Mouse (Mus musculus) urinary bladder, postnatal 25 days (tissue): ENCODE measurements around the gene Zfp629.
"Not testable (repeated sequence)": the region's sequence is repeated elsewhere in the genome, so short reads cannot be mapped to it uniquely, and the experiment has no call there.

Source experiments
- DNase-seq: peaks from one replicate; pipeline ENCODE4 v3.0.0; 2022; ENCODE audit warnings: low spot score

Zfp629 gene

DNA sequence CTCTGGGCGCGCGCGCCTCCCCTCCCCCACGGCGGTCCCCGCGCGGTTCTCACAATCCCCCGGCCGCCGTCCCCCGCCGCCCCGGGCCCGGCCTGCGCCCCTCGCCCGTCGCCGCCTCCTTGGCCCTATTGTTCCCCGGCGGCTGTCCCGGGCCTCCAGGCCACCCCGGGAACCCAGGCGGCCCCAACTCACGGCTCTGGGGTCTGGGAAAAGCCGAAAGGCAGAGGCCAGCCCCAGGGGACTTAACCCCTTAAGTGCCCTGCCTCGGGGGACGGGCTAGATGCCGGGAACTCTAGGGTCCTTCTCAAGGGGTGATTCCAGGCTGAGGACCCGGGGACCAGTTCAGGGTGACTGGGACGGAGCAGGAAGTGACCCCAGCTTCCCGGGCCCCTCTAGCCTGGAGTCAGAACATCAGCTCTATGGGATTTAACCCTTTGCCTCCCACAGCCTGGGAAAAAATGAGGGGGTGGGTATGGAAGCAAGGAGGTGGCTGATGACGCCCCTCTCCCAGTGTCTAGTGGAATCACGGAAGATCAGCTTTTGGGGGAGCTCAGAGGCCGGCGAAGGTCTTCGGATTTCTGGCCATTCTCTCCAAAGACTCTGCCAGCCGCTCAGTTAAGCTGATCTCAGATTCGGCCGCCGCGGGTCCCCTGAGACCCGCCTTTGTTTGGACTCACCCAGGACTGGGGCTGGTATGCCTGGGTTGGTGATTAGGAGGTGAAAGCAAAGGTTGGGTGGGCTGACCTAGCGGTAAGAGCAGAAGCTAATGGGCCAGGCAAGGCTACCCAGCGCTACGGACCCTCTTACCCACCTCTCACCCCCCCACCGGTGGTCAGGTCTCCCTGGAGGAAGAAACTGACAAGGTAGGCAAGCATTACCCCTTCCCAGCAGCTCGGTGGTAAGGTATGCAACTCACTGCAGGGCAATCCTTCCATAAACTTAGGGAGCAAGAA lies at the start of gene Zfp629:
Gene Zfp629, minus strand, starts transcription at position 907 of the 953 bp plus-strand sequence.
- peak; percentile 57 for DNase-seq

DNA sequence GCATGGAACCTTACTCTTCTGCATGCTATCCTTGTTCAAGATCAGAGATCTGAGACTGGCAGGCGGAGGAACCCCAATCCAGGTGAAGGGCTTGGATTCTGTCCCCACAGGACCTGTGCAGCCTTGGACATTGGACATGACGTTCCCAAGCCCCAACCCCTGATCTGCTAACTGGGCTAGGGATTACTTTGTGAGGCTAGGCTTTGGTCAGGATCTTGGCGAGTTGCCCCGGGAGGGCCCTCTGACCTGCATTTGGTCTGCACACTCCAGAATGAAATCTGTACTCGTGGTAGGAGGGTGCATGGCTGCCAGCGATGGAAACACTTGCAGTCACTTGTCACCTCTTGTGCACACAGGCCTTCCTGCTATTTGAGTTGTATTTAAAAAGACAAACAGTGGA lies 47.3 kb upstream of the Zfp629 start:
- DNase-seq, result no peak

GRCm38 (mm10) chr7:127661833-127662232 lies 46.2 kb upstream of the Zfp629 start:
- no peak for DNase-seq

GRCm38 (mm10) chr7:127660882-127661281 lies 45.3 kb upstream of the Zfp629 start:
- no peak for DNase-seq

GRCm38 (mm10) chr7:127656946-127657345 lies 41.3 kb upstream of the Zfp629 start:
- DNase-seq, result peak; percentile 32

- no peak for DNase-seq
Measured at GRCm38 (mm10) chr7:127654318-127654717, 38.7 kb upstream of the Zfp629 start.

DNA sequence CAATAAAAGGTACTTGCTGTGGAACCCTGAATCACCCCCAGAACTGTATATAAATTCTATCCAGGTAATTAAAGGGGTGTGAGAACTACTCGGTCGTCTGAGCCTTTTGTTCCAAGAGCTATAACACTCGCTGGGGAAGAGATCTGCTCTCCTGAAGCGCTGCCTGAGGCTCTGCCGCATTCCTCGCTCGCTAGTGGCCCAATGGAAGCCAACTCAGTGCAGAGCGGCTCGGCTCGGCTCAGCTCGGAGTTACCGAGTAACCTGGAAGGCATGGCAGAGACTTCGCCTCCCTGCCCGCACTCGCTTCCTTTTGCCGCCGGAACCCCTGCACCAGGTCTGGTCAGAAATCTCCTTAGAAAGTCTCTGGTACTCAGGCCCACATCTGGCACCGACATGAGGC lies 36.5 kb upstream of the Zfp629 start:
- DNase-seq, result no peak

- no peak for DNase-seq
Measured at GRCm38 (mm10) chr7:127651624-127652023, 36.0 kb upstream of the Zfp629 start.

GRCm38 (mm10) chr7:127649206-127649605 lies 33.6 kb upstream of the Zfp629 start:
- no peak for DNase-seq

DNA sequence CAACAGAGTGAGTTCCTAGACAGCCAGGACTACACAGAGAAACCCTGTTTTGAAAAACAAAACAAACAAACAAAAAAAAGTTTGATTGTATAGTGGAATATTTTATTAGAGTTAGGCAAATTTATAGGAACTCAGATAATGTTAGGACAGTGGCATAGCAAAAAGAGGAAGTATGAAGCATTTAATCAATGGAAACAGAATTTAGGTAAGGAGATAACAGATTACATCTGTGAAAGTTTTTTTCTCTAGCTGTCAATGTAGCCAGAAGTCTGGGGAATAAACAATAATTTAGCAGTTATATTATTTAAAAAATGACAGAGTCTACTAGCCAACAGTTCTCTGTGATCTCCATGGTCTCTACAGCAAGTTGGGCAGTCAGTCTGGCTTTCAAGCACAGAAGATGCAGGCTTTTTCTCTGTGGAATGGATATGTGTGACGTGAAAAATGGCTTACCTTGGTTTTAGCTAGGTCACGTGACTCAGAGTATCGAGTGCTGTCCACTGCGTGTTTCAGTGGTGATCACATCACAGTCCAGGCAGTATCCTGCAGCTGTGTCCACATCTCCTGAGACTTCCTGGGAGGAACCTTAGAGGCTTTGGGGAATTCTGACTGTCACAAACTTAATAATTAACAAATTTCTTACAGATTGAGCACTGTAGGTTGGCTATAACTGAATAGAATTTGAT lies 33.1 kb upstream of the Zfp629 start:
- DNase-seq, result no peak

DNA sequence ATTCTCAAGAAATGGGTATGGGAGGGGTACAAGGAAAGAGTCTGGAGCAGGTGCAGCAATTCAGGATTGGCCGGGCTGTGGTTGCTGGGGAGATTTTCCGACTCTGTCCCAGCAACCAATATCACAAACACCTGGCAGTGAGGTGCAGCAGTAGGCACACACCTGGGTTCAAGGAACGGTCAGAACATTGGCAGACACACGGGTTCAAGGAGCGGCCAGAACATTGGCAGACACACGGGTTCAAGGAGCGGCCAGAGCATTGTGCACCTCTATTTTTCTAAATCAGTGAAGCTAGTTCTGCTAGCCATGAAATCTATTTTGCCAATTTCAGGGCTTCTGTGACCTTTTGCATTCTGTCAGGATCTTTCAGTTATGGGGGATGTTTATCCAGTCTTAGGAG lies 32.0 kb upstream of the Zfp629 start:
- not testable (repeated sequence) for DNase-seq

GRCm38 (mm10) chr7:127646363-127646762 lies 30.8 kb upstream of the Zfp629 start:
- no peak for DNase-seq

DNA sequence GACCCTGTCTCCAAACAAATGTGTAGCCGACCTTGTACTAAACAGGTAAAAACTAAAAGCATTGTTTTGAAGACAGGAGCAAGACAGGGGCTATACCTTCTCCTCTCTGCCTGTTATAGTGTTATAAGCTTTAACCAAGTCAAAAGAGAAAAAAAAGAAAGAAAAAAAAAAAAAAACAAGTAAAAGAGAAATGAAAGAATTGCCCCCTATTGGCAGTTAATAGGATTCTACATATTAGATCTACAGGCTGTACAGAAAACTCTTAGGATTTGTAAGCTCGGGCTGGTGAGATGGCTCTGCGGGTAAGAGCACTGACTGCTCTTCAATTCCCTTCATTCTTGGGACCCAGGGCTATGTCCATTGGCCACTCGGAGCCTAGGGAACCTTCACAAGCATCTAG lies 26.7 kb upstream of the Zfp629 start:
- DNase-seq, result no peak

GRCm38 (mm10) chr7:127641260-127641659 lies 25.7 kb upstream of the Zfp629 start:
- no peak for DNase-seq

DNA sequence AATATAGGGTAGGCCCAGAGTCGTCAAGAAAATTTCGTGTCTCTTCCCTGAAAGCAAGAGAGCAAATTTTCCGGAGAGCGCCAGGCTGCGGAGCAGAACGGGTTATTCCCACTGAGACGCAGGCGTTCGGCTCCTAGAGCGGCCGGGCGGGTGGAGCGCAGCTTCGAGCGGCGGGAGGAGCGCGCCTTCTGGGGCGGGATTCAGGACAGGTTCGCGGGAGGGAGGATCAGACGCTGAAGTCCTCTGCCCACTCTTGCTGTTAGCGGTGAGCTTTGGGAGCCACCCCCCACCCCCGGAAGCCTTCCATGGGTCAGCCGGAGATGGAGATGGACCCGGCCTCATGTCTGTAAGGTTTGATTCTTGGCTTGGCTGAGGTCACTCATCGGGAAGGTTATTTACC lies 21.4 kb upstream of the Zfp629 start:
- peak; percentile 68 for DNase-seq

DNA sequence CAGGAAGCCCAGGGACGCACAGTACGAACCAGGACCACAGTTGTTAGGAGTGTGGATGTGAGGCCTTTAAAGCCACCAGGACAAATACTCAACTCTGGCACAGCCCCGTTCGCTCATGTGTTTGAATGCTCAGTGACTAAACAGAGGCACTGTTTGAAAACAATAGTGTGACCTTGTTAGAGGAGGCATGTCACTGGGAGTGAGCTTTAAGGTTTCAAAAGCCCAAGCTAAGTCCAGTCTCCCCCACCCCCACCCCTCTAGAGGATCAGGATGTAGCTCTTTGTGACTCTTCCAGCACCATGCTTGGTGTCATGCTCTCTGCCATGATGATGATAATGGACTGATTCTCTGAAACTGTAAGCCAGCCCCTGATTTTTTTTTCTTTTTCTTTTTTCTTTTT lies 15.8 kb upstream of the Zfp629 start:
- no peak for DNase-seq

DNA sequence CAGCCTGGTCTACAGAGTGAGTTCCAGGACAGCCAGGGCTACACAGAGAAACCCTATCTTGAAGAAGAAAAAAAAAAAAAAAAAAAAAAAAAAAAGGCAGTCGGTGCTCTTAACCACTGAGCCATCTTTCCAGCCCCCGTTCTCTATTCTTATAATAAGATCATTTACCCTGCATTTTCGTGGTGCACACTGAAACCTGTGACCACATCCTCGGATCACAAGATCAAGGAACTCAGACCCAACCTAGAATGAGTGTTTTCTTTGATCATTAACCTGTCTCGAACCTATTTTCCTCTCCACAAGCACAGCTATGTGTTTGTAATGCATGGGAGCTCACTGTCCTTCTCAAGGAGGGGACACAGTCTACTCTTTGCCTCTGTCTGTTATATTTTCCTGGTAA lies 13.0 kb upstream of the Zfp629 start:
- DNase-seq, result no peak

- DNase-seq, result no peak
Measured at GRCm38 (mm10) chr7:127626471-127626870, 10.9 kb upstream of the Zfp629 start.

DNA sequence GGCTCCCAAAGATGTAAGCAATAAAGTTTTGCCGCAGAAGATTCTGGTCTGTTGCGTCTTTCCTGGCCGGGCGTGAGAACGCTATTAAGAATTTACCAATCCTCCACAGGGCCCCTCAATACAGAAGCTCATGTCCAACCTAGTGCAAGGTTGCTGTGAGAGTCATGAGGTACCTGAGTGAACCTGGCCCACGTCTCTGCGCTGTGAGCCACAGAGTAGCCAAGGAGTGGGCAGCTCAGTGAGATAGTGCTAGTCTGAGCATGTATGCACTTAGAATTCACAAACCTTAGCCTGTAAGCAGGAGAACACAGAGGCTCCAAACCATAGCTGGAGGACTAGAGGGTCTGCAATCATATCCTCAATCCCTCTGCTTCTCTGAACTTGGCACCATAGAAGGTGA lies 10.4 kb upstream of the Zfp629 start:
- DNase-seq, result no peak

- DNase-seq, result not testable (repeated sequence)
Measured at GRCm38 (mm10) chr7:127618402-127618801, 2.8 kb upstream of the Zfp629 start.

- DNase-seq, result no peak
Measured at GRCm38 (mm10) chr7:127617962-127618361, 2.4 kb upstream of the Zfp629 start.

DNA sequence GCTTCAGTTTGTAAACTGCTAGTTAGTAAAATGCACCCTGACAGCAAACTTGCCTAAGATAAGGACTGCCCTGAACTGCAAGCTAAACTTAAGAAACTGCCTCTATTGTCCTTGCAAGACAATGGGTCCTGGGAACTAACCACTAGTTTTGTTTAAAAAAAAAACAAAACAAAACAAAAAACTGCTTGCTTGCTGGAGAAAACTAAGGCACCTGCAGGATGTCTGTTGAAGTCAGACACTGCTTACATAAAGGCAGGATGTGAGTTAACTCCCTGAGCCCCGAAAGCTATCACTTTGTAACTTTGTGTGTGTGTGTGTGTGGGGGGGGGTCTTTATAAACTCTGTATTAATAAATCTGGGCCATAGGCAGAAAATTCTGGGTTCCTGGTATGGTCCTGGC lies 1.3 kb upstream of the Zfp629 start:
- no peak for DNase-seq

GRCm38 (mm10) chr7:127616336-127616735 lies 739 bp upstream of the Zfp629 start:
- DNase-seq, result no peak
